Mouse (Mus musculus): ENCODE data around the gene Myo7a.
A peak's percentile ranks its signal among the peaks of the same experiment; 100 is the strongest.

Myo7a gene

GRCm38 (mm10) chr7:98141206-98141605 is 21.9 kb upstream of the Myo7a start:
- DNase-seq: no peak

- no peak for DNase-seq
Observed at GRCm38 (mm10) chr7:98140597-98140996, 21.3 kb upstream of the Myo7a start.

GRCm38 (mm10) chr7:98139216-98139615 is 19.9 kb upstream of the Myo7a start:
- no peak for DNase-seq

- DNase-seq: no peak
Observed at GRCm38 (mm10) chr7:98137995-98138394, 18.7 kb upstream of the Myo7a start.

GRCm38 (mm10) chr7:98137583-98137982 is 18.3 kb upstream of the Myo7a start:
- no peak for DNase-seq

GRCm38 (mm10) chr7:98131751-98132150 is 12.4 kb upstream of the Myo7a start:
- no peak for DNase-seq

GRCm38 (mm10) chr7:98125473-98125872 is 6.1 kb upstream of the Myo7a start:
- no peak for DNase-seq

GRCm38 (mm10) chr7:98124701-98125100 is 5.4 kb upstream of the Myo7a start:
- no peak for DNase-seq

- no peak for DNase-seq
Observed at GRCm38 (mm10) chr7:98121673-98122072, 2.3 kb upstream of the Myo7a start.

- no peak for DNase-seq
Observed at GRCm38 (mm10) chr7:98121241-98121640, 1.9 kb upstream of the Myo7a start.

- DNase-seq: peak; percentile 41
Observed at GRCm38 (mm10) chr7:98120325-98120724, 1.0 kb upstream of the Myo7a start.

GRCm38 (mm10) chr7:98119961-98120232 is 573 bp upstream of the Myo7a start:
- DNase-seq: no peak

GRCm38 (mm10) chr7:98117012-98117660 is 2.2 kb downstream of the Myo7a start:
- DNase-seq: no peak

GRCm38 (mm10) chr7:98114656-98115055 is 4.7 kb downstream of the Myo7a start:
- DNase-seq: no peak

- no peak for DNase-seq
Observed at GRCm38 (mm10) chr7:98111233-98111632, 8.1 kb downstream of the Myo7a start.

- DNase-seq: no peak
Observed at GRCm38 (mm10) chr7:98109771-98110170, 9.6 kb downstream of the Myo7a start.

- DNase-seq: no peak
Observed at GRCm38 (mm10) chr7:98108636-98109430, 10.5 kb downstream of the Myo7a start.

- no peak for DNase-seq
Observed at GRCm38 (mm10) chr7:98106272-98106671, 13.1 kb downstream of the Myo7a start.

GRCm38 (mm10) chr7:98104481-98105435 is 14.6 kb downstream of the Myo7a start:
- DNase-seq: no peak

GRCm38 (mm10) chr7:98103942-98104292 is 15.4 kb downstream of the Myo7a start:
- DNase-seq: no peak

GRCm38 (mm10) chr7:98103002-98103941 is 16.1 kb downstream of the Myo7a start:
- peak; percentile 80 for DNase-seq

- no peak for DNase-seq
Observed at GRCm38 (mm10) chr7:98102488-98102887, 16.8 kb downstream of the Myo7a start.
